Mouse (Mus musculus) liver, embryonic 14.5 days (tissue): ENCODE data around the gene Pgpep1l. TPM values are rescaled to one million over a fixed set of nuclear protein-coding genes. Genes with fewer than 3 reads are reported as not detected.

Source experiments
- ATAC-seq: fragments of 200-750 bp; cut with Nextera tagmentation; 2 replicates; pipeline ENCODE4 v1.8.0; 2017; ENCODE audit warnings: moderate number of reproducible peaks, mild to moderate bottlenecking, moderate library complexity; ENCODE audit not compliant: insufficient read depth
- DNase-seq, 3 experiments: peaks; one replicate each; pipeline ENCODE4 v3.0.0-alpha.2; 2012 to 2013; ENCODE audit warnings: low read depth in 3 of 3, low spot score in 3 of 3
- H3K27ac ChIP-seq: fragments of 300-500 bp; sonication (generic); 2 replicates; pipeline ENCODE4 v1.5.1; 2014; ENCODE audit warnings: moderate library complexity, mild to moderate bottlenecking, control low read depth, inconsistent platforms
- H3K27me3 ChIP-seq: fragments of 300-500 bp; sonication (generic); 2 replicates; pipeline ENCODE4 v1.6.1; 2014; ENCODE audit warnings: mild to moderate bottlenecking, low read length, moderate library complexity; ENCODE audit not compliant: control insufficient read depth, insufficient read depth
- H3K36me3 ChIP-seq: fragments of 300-500 bp; sonication (generic); replicated peaks from 2 replicates; pipeline ENCODE4 v1.6.1; 2014; ENCODE audit warnings: low read depth; ENCODE audit not compliant: control insufficient read depth, insufficient read depth
- H3K4me1 ChIP-seq, 2 experiments: fragments of 200-500 bp in 1 of 2; fragments of 300-500 bp in 1 of 2; sonication (generic) in 1 of 2; replicated peaks; 2 replicates each; pipeline ENCODE4 v1.6.1; 2012 to 2014; ENCODE audit warnings: antibody characterized with exemption in 1 of 2, inconsistent platforms in 1 of 2, low read length in 1 of 2; ENCODE audit not compliant: control insufficient read depth in 2 of 2, insufficient read depth in 2 of 2
- H3K4me2 ChIP-seq: fragments of 300-500 bp; sonication (generic); 2 replicates; pipeline ENCODE4 v1.6.1; 2014; ENCODE audit warnings: low read depth, mild to moderate bottlenecking, control low read depth, moderate library complexity
- H3K4me3 ChIP-seq, 2 experiments: fragments of 200-500 bp in 1 of 2; fragments of 300-500 bp in 1 of 2; sonication (generic) in 1 of 2; 2 replicates each; pipeline ENCODE4 v1.5.1; 2012 to 2014; ENCODE audit warnings: low read depth in 2 of 2, low read length in 2 of 2, mild to moderate bottlenecking in 2 of 2, control low read depth in 1 of 2, inconsistent platforms in 1 of 2, moderate library complexity in 1 of 2; ENCODE audit not compliant: insufficient read depth in 1 of 2
- H3K9ac ChIP-seq: fragments of 300-500 bp; sonication (generic); replicated peaks from 2 replicates; pipeline ENCODE4 v1.6.1; 2014; ENCODE audit warnings: mild to moderate bottlenecking, control low read depth, moderate library complexity
- H3K9me3 ChIP-seq: fragments of 300-500 bp; sonication (generic); 2 replicates; pipeline ENCODE4 v1.6.1; 2016; ENCODE audit warnings: low read length, mixed read lengths; ENCODE audit not compliant: control insufficient read depth
- CTCF ChIP-seq: IDR thresholded peaks from 2 replicates; pipeline ENCODE4 v1.5.1; 2016; ENCODE audit warnings: antibody characterized with exemption, low read depth, control low read depth
- EP300 ChIP-seq: IDR thresholded peaks from 2 replicates; pipeline ENCODE4 v1.6.1; 2016; ENCODE audit warnings: antibody characterized with exemption, low read depth
- whole genome bisulfite sequencing: fragments of 180-500 bp; shearing (Covaris S2); extraction: QIAGEN DNeasy Blood & Tissue Kit; methylation state at CpG from one replicate; pipeline ENCODE4 v1.1.7; 2014; ENCODE audit not compliant: insufficient replicate concordance; 5-methylcytosine and 5-hydroxymethylcytosine counted together
- polyA plus RNA-seq, 2 experiments: library from polyadenylated mRNA; depleted of rRNA in 1 of 2; stranded (reverse) in 1 of 2; unstranded in 1 of 2; fragments of >200 nt; fragmentation: Nextera tagmentation in 1 of 2; extraction: Ambion mirVana in 1 of 2; gene quantifications; 2 replicates each; pipeline versions ENCODE4 v1.2.1 to v1.2.3; 2012 to 2014

The Pgpep1l gene
- polyA plus RNA-seq, 2 experiments: not detected

GRCm38 (mm10) chr7:68270551-68270950 lies 6.5 kb upstream of the Pgpep1l start:
- no peaks in the 10 kb centered on the region for H3K9me3 ChIP-seq
- no peak overlapping the region for H3K9ac ChIP-seq
- H3K4me3 ChIP-seq: no peak overlapping the region
- H3K27ac ChIP-seq: no peak overlapping the region
- 55% methylated on average over 4 of the region's 4 CpGs for WGBS
- no peaks in the 10 kb centered on the region; the same call in 1 of the 2 replicates for H3K27me3 ChIP-seq
- no peak overlapping the region for H3K4me2 ChIP-seq
- TF ChIP-seq EP300 (no peak), CTCF (no peak)
- H3K36me3 ChIP-seq: no peaks in the 10 kb centered on the region
- 0 out of 4 replicates have a peak, but pooled peaks cover 0 to 2% of the 10 kb centered on the region in 2 experiments for H3K4me1 ChIP-seq
- no peak for DNase-seq
- no peak for ATAC-seq

GRCm38 (mm10) chr7:68266691-68267090 lies 2.7 kb upstream of the Pgpep1l start:
- H3K4me1 ChIP-seq: 0 out of 4 replicates have a peak, but pooled peaks cover 0 to 2% of the 10 kb centered on the region in 2 experiments
- TF ChIP-seq CTCF: no peak
- TF ChIP-seq EP300: no peak
- DNase-seq (no peak), ATAC-seq (no peak)
- no peaks in the 10 kb centered on the region for H3K9me3 ChIP-seq
- 34% methylated on average over 6 of the region's 6 CpGs for WGBS
- no peak overlapping the region for H3K9ac ChIP-seq
- no peak overlapping the region for H3K27ac ChIP-seq
- no peak overlapping the region for H3K4me3 ChIP-seq
- no peaks in the 10 kb centered on the region for H3K36me3 ChIP-seq
- peaks cover 10% of the 10 kb centered on the region for H3K27me3 ChIP-seq
- no peak overlapping the region for H3K4me2 ChIP-seq

- H3K4me2 ChIP-seq: no peak overlapping the region
- no peak overlapping the region for H3K27ac ChIP-seq
- 0 out of 4 replicates have a peak, but pooled peaks cover 0 to 2% of the 10 kb centered on the region in 2 experiments for H3K4me1 ChIP-seq
- 45% methylated on average over 7 of the region's 7 CpGs for WGBS
- ATAC-seq (no peak), DNase-seq (no peak)
- no peak for TF ChIP-seq EP300
- no peak for TF ChIP-seq CTCF
- no peaks in the 10 kb centered on the region for H3K36me3 ChIP-seq
- no peaks in the 10 kb centered on the region for H3K9me3 ChIP-seq
- peaks cover 10% of the 10 kb centered on the region for H3K27me3 ChIP-seq
- no peak overlapping the region for H3K4me3 ChIP-seq
- no peak overlapping the region for H3K9ac ChIP-seq
These were observed 1.4 kb upstream of the Pgpep1l start for GRCm38 (mm10) chr7:68265391-68265790.

GRCm38 (mm10) chr7:68264531-68264930 lies 498 bp upstream of the Pgpep1l start:
- no peak for DNase-seq
- peaks cover 10% of the 10 kb centered on the region for H3K27me3 ChIP-seq
- 14% methylated on average over 14 of the region's 14 CpGs for WGBS
- H3K4me3 ChIP-seq: no peak overlapping the region
- no peak for ATAC-seq
- H3K36me3 ChIP-seq: no peaks in the 10 kb centered on the region
- no peak overlapping the region for H3K27ac ChIP-seq
- H3K9ac ChIP-seq: no peak overlapping the region
- 0 out of 4 replicates have a peak, but pooled peaks cover 0 to 2% of the 10 kb centered on the region in 2 experiments for H3K4me1 ChIP-seq
- peak overlapping the region; percentile 50 for H3K4me2 ChIP-seq
- TF ChIP-seq CTCF (no peak), EP300 (no peak)
- H3K9me3 ChIP-seq: no peaks in the 10 kb centered on the region

- TF ChIP-seq EP300 (no peak), CTCF (no peak)
- Histone ChIP-seq H3K9me3 (no peaks in the 10 kb centered on the region), H3K9ac (no peak overlapping the region), H3K27ac (no peak overlapping the region), H3K27me3 (peaks cover 10% of the 10 kb centered on the region), H3K4me1 (0 out of 4 replicates have a peak, but pooled peaks cover 0 to 2% of the 10 kb centered on the region in 2 experiments), H3K36me3 (no peaks in the 10 kb centered on the region), H3K4me3 (no peak overlapping the region; a peak in 1 of 4 replicates), H3K4me2 (no peak overlapping the region; the same call in 1 of the 2 replicates)
- no peak for ATAC-seq
- no peak for DNase-seq
- WGBS: 61% methylated on average over 8 of the region's 8 CpGs
These were observed 546 bp downstream of the Pgpep1l start for GRCm38 (mm10) chr7:68263346-68264027.
